Mouse (Mus musculus) adrenal gland, adult 18-20 months (tissue): ENCODE data around the gene Nckap5. TPM values are rescaled to one million over a fixed set of nuclear protein-coding genes. Genes with fewer than 3 reads are reported as not detected.

Source experiments
- DNase-seq, 2 experiments: peaks; one replicate each; pipeline ENCODE4 v3.0.0; 2021 to 2022; ENCODE audit warnings: low spot score in 2 of 2
- total RNA-seq, 2 experiments: library from RNA; stranded (reverse); gene quantifications; 1 replicate in 1 of 2; 2 replicates in 1 of 2; pipeline ENCODE4 v1.2.3; 2021

Nckap5 gene
- total RNA-seq, 2 experiments from 2014 or later, result 25.8 to 55.1 TPM

DNA sequence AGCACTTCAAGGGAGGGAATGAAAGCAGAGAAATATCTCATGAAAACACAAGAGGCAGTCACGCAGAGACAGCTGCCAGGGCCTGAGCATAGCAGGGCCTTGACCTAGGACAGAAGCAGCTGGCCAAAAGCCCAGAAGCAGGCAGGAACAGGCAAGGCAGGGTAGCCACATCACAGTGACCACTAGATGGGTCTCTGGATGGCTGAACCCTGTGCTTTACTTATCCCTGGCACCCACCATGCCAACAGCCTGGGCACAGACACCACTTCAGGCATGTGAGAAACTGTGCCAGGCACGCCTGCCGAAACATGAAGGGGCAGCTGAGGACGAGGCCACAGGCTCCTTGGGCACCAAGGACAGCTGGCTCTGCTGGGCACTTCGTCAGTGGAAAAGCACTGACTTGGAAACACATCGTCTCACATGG is 345.9 kb downstream of the Nckap5 start:
- DNase-seq, result peak; percentile 43 to 75

DNA sequence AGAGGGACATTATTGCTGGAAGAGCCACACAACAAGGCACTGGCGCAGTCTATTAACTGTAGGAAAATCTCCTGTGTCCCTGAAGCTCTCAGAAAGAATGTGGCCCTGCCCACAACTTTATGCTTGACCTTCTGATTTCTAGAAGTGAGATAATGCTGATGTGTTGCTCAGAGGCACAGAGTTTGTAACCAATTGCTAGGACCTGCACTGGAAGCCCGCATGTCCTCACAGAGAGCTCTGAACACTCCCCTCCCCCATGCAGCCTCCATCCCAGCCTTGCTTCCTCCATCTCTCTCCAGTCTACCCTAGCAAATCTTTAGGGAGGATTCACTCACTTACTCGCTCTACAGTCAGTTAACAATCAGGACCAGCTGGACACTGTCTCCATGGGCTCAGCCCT is 346.9 kb downstream of the Nckap5 start:
- DNase-seq, result peak in 1 of 2 experiments; percentile 35

GRCm38 (mm10) chr1:126481459-126482228 is 349.0 kb downstream of the Nckap5 start:
- no peak for DNase-seq

DNA sequence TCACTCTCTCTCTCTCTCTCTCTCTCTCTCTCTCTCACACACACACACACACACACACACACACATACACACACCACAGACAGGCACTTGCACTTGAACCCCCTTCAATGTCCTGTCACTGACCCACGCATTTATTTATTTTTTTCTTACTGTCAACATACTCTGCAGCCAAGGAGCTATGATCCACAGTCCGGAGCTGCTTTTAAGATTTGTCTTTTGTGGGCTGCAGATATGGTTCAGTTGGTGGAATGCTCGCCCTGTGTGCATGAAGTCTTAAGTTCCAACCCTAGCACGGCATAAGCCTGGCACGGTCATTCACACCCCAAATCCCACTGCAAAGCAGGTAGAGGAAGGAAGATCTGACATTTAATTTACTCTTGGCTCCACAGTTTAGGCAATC is 357.6 kb downstream of the Nckap5 start:
- DNase-seq, result no peak

DNA sequence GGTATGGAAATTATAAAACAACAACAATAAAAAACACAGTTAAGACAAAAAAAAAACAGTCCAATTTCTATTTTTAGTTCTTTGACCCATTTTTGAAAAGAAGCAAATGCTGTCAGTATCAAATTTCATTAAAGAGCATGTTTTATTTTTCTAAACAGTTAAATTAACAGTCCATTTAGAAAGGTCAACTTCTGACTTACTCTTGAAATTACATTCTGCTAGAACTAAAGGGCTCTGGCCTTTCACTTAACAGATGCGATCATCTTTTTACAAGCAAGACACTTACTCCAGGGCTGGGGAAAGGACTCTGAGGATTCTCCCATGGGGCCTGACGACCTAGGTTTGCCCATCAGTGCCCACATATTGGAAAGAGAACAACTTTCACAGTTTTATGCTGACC is 359.2 kb downstream of the Nckap5 start:
- DNase-seq, result no peak

GRCm38 (mm10) chr1:126470883-126471282 is 359.7 kb downstream of the Nckap5 start:
- DNase-seq, result no peak

DNA sequence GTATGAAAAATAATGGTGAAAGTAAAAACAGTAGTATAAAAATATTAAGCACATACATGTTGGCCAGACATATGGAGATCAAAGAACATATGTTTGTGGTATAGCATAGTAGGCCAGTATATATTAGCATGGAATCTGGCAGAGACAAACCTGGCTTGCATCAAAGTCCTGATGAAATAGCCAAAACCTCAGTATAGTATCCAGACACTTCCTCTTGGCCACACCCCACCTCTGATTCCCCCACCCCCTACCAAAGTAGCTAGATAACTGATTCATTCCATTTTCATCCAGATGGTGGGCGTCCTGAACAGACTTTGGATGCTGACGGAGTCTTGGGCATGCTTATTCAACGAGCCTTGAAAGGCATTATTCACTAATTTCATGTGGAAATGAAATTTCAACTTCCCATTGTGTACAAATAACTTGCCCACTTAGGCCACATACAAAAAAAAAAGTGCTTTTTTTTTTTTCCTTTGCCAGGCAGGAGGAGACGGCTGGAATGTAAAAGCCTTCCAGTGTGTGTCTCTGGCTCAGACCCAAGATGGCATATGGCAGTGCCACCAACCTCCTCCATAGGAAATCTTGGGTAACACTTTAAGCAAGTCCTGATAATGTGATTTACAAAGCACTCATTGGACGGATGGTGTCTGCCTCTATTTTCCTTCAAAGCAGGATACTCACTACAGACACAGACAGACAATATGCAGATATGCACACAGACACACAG is 360.6 kb downstream of the Nckap5 start:
- DNase-seq, result no peak

DNA sequence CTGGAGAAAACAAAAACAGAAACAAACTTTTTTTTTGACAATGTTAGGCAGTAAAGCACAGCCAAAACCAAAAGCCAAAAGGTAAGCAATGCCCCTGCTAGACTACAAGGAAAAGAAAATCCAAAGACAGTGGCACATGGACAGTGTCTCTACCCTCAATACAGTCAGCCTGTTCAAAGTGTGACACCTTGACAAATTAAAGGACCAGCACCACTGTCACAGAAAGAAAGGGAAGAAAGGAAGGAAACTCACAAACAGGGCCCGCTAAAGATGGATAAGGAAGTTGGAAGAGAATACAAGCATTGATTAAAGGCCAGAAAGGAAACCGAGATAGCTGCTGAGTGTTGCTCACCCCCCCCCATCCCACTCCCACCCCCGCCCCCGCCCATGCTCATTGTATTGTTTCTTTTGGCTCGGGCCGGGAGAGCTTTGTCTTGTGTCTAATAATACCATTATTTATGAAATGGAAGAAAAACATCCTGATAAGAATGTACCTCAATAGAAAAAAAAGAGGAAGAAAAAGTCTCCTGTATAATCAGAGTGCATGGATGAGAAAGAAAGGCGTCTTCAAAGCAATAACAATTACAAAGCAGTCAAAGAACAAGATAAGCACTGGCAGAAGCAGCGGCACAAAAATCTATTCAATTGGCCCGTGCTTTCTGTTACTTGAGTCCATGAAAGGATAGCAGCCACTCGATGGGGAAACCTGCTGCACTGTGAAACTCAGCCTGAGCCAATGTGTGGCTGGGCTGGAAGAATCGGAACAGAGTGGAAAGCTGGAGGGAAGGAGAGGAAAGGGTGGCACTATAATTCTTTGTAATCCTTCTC is 368.9 kb downstream of the Nckap5 start:
- DNase-seq, result no peak

DNA sequence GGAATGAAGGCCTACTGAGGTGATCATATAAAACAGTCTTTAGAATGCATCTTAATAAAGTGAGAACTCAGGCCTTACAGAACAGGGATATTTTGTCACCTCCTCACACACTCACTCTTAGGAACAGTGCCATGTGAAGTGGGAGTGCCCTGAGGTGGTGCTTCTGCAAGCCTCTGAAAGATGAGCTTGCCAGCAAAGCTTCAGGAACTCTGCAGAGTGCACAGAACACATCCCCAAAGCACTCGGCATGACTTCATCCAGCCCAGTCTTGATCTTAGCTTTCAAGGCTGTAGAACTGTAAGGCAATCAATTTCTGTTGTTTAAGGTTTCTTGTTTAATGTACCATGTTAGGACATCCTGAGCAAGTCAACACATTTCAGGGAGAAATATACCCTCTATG is 372.9 kb downstream of the Nckap5 start:
- DNase-seq, result no peak

- no peak for DNase-seq
These were observed 376.0 kb downstream of the Nckap5 start for GRCm38 (mm10) chr1:126454504-126455173.

- DNase-seq, result no peak
These were observed 379.1 kb downstream of the Nckap5 start for GRCm38 (mm10) chr1:126451472-126451871.

- no peak for DNase-seq
These were observed 381.2 kb downstream of the Nckap5 start for GRCm38 (mm10) chr1:126449424-126449823.

DNA sequence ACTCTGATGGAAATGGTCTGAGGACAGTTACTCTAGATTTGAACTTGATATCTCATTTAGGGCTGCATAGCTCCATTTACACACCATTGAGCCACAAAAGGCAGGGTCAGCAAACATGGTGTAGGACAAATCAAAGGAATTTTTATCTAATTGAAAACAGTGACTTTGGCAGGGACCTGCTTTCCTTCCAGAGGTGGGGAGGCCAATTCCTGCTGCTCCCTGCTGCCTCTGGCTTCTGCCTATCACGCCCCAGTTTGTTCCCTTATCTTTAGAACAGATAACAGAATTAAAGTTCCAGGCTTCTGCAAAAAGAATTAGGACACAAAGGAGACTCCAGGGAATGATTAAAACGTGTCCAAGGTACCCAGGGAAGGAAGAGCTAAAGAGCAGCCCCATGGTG is 386.7 kb downstream of the Nckap5 start:
- no peak for DNase-seq

GRCm38 (mm10) chr1:126442723-126443122 is 387.9 kb downstream of the Nckap5 start:
- DNase-seq, result no peak

DNA sequence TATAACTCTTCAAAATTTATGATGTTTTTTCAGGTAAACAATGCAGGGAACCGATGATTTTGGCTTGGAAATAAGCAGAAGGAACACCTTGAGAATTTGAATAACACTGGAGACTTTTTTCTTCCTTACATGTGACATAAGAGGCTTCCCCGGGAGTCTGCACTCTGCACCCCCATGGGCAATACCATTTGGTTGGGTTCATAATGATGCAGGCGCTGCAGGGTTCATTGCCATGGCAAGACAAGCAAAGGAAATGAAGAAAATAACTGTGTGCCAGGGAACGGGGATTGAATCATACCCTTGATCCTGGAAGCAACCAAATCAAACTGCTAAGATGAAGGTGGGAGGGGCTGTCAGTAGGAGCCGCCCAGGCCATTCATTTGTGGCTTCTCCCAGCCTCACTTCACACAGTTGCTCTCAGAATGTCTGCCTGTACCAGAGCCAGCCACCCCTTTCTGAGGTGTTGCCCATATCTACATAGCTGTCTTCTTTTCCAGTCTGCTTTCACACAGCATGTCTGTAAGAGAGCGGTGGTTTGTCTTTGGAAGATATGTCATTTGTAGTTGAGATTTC is 392.5 kb downstream of the Nckap5 start:
- no peak for DNase-seq

GRCm38 (mm10) chr1:126436937-126437667 is 393.5 kb downstream of the Nckap5 start:
- DNase-seq, result no peak

DNA sequence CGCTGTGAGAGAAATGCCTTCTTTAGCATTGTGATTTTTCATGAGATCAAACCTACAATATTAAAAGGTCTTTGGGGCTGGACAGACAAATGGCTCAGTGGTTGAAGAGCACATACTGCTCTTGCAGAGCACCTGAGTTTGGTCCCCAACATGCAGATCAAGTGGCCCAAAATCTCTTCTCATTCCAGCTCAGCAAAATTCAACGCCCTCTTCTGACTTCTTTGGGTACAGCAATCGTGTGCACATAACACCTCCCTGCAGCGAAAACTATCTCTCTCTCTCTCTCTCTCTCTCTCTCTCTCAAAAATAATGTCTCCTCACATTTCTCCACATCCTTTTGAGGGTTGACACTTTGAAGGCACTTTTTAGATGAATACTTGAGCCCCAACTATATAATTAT is 398.3 kb downstream of the Nckap5 start:
- DNase-seq, result no peak

DNA sequence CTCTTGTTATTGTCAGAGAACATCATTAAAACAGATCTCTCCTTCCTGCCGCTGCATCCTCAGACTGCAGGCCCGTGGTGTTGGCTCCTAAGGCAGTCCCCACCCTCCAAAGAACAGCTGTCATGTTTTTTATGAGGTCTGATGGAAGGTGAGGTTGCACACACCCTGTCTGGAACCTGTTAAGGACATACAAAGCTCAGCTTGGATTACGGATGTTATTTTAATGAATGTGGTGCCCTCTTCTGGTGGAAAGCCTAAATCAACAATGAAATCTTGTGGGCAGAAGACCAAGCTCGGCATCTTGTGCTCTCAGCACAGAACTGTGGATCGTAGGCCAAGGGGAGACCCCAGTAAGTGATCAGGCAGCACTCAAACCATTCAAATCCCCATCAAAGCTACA is 399.0 kb downstream of the Nckap5 start:
- peak; percentile 24 to 38 for DNase-seq

GRCm38 (mm10) chr1:126411426-126411825 is 419.2 kb downstream of the Nckap5 start:
- no peak for DNase-seq

GRCm38 (mm10) chr1:126407886-126408285 is 422.7 kb downstream of the Nckap5 start:
- DNase-seq, result peak; percentile 61 to 63
